Mouse (Mus musculus): ENCODE data around the gene Herc3. TPM values are rescaled to one million over a fixed set of nuclear protein-coding genes. Genes with fewer than 3 reads are reported as not detected.
A peak's percentile ranks its signal among the peaks of the same experiment; 100 is the strongest.

The Herc3 gene
- polyA plus RNA-seq, 1 experiment from 2014 or later: 58.2 TPM

GRCm38 (mm10) chr6:58882271-58882670 lies 51.0 kb downstream of the Herc3 start:
- no peaks in the 10 kb centered on the region for H3K9me3 ChIP-seq (ENCODE audit: control insufficient read depth, low read length)
- H3K4me3 ChIP-seq (ENCODE audit: control insufficient read depth in 1 of 2, insufficient read depth in 1 of 2, low read depth in 1 of 2, low read length in 2 of 2): no peak overlapping the region
- H3K27ac ChIP-seq (replicated peaks in 1 of 2; ENCODE audit: control insufficient read depth in 1 of 2, insufficient read depth in 1 of 2, low read depth in 2 of 2, low read length in 2 of 2): no peak overlapping the region
- no peak overlapping the region for H3K4me2 ChIP-seq (ENCODE audit: low read length)
- peaks cover 0 to 4% of the 10 kb centered on the region in 2 experiments; a peak in 1 of 4 replicates for H3K4me1 ChIP-seq (ENCODE audit: control insufficient read depth in 2 of 2, insufficient read depth in 2 of 2, low read length in 2 of 2)
- ATAC-seq (ENCODE audit: insufficient number of reproducible peaks, insufficient read depth, low FRiP score, low read depth): no peak
- 77% methylated on average over 6 of the region's 6 CpGs for WGBS
- H3K9ac ChIP-seq (ENCODE audit: low read length): no peak overlapping the region
- H3K36me3 ChIP-seq (ENCODE audit: control insufficient read depth, insufficient read depth, low read length): peaks cover 69% of the 10 kb centered on the region
- H3K27me3 ChIP-seq (ENCODE audit: control insufficient read depth, insufficient read depth, low read length): no peaks in the 10 kb centered on the region

GRCm38 (mm10) chr6:58889917-58890316 lies 58.7 kb downstream of the Herc3 start:
- Histone ChIP-seq H3K36me3 (ENCODE audit: control insufficient read depth, insufficient read depth, low read length) (peaks cover 91% of the 10 kb centered on the region), H3K9me3 (ENCODE audit: control insufficient read depth, low read length) (no peaks in the 10 kb centered on the region)

DNA sequence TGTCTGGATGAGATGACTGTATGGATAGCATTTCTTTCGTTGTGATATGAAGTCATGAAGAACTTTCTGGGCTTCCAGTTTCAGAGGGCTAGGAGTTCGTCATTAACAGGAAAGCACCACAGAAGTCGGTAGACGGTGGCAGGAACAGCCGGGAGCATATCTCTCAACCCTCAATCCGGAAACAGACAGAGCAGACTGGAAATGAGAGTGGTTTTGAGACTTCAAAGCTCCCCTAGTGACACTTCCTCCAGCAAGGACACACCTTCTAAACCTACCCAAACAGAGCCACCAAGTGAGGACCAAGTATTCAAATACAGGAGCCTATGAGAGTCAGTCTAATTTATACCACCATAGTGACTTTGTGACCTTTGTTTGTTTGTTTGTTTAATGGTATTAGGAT lies 62.0 kb downstream of the Herc3 start:
- Histone ChIP-seq H3K4me1 (ENCODE audit: control insufficient read depth in 2 of 2, insufficient read depth in 2 of 2, low read length in 2 of 2) (peaks cover 0 to 7% of the 10 kb centered on the region in 2 experiments; a peak in 2 of 4 replicates), H3K27ac (replicated peaks in 1 of 2; ENCODE audit: control insufficient read depth in 1 of 2, insufficient read depth in 1 of 2, low read depth in 2 of 2, low read length in 2 of 2) (no peak overlapping the region), H3K4me2 (ENCODE audit: low read length) (no peak overlapping the region), H3K9ac (ENCODE audit: low read length) (no peak overlapping the region), H3K27me3 (ENCODE audit: control insufficient read depth, insufficient read depth, low read length) (no peaks in the 10 kb centered on the region), H3K9me3 (ENCODE audit: control insufficient read depth, low read length) (no peaks in the 10 kb centered on the region), H3K4me3 (ENCODE audit: control insufficient read depth in 1 of 2, insufficient read depth in 1 of 2, low read depth in 1 of 2, low read length in 2 of 2) (no peak overlapping the region), H3K36me3 (ENCODE audit: control insufficient read depth, insufficient read depth, low read length) (peaks cover 88% of the 10 kb centered on the region)
- 72% methylated on average over 6 of the region's 6 CpGs for WGBS
- no peak for ATAC-seq (ENCODE audit: insufficient number of reproducible peaks, insufficient read depth, low FRiP score, low read depth)

More at GRCm38 (mm10) chr6:58889917-58890316, 58.7 kb downstream of the Herc3 start:
- Histone ChIP-seq H3K27me3 (ENCODE audit: control insufficient read depth, insufficient read depth, low read length) (no peaks in the 10 kb centered on the region), H3K4me1 (ENCODE audit: control insufficient read depth in 2 of 2, insufficient read depth in 2 of 2, low read length in 2 of 2) (no peaks in the 10 kb centered on the region), H3K4me2 (ENCODE audit: low read length) (no peak overlapping the region), H3K9ac (ENCODE audit: low read length) (no peak overlapping the region), H3K4me3 (ENCODE audit: control insufficient read depth in 1 of 2, insufficient read depth in 1 of 2, low read depth in 1 of 2, low read length in 2 of 2) (no peak overlapping the region), H3K27ac (replicated peaks in 1 of 2; ENCODE audit: control insufficient read depth in 1 of 2, insufficient read depth in 1 of 2, low read depth in 2 of 2, low read length in 2 of 2) (no peak overlapping the region)
- ATAC-seq (ENCODE audit: insufficient number of reproducible peaks, insufficient read depth, low FRiP score, low read depth): no peak
- 91% methylated on average over 3 of the region's 3 CpGs for WGBS

- Histone ChIP-seq H3K4me1 (ENCODE audit: control insufficient read depth in 2 of 2, insufficient read depth in 2 of 2, low read length in 2 of 2) (peaks cover 0 to 7% of the 10 kb centered on the region in 2 experiments; a peak in 2 of 4 replicates), H3K9me3 (ENCODE audit: control insufficient read depth, low read length) (no peaks in the 10 kb centered on the region), H3K36me3 (ENCODE audit: control insufficient read depth, insufficient read depth, low read length) (peaks cover 71% of the 10 kb centered on the region), H3K27ac (replicated peaks in 1 of 2; ENCODE audit: control insufficient read depth in 1 of 2, insufficient read depth in 1 of 2, low read depth in 2 of 2, low read length in 2 of 2) (no peak overlapping the region), H3K9ac (ENCODE audit: low read length) (no peak overlapping the region), H3K4me3 (ENCODE audit: control insufficient read depth in 1 of 2, insufficient read depth in 1 of 2, low read depth in 1 of 2, low read length in 2 of 2) (no peak overlapping the region), H3K27me3 (ENCODE audit: control insufficient read depth, insufficient read depth, low read length) (no peaks in the 10 kb centered on the region), H3K4me2 (ENCODE audit: low read length) (no peak overlapping the region)
- WGBS: 95% methylated on average over 4 of the region's 4 CpGs
- no peak for ATAC-seq (ENCODE audit: insufficient number of reproducible peaks, insufficient read depth, low FRiP score, low read depth)
Measured at GRCm38 (mm10) chr6:58894994-58895393, 63.7 kb downstream of the Herc3 start.

DNA sequence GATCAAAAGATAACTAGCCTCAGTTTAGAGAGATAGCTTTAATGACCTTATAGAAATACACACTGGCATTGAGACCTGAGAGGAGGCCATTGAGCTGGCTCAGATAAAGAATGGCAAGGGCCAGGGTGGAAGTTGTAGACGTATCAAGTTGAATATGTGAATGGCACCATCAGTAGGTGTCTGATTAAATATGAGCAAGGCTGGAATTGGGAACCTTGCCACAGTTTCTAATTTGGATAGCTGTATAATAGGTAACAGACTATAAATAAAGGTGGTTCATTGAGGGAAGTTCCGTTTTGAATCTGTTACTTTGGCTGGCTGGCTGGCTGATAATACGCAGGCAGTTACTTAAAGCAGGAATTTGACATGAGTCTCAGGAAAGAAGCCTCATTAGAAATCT lies 65.4 kb downstream of the Herc3 start:
- no peaks in the 10 kb centered on the region for H3K9me3 ChIP-seq (ENCODE audit: control insufficient read depth, low read length)
- no peak for ATAC-seq (ENCODE audit: insufficient number of reproducible peaks, insufficient read depth, low FRiP score, low read depth)
- H3K36me3 ChIP-seq (ENCODE audit: control insufficient read depth, insufficient read depth, low read length): peaks cover 66% of the 10 kb centered on the region
- no peaks in the 10 kb centered on the region for H3K27me3 ChIP-seq (ENCODE audit: control insufficient read depth, insufficient read depth, low read length)
- H3K9ac ChIP-seq (ENCODE audit: low read length): no peak overlapping the region
- no peak overlapping the region for H3K4me2 ChIP-seq (ENCODE audit: low read length)
- H3K4me3 ChIP-seq (ENCODE audit: control insufficient read depth in 1 of 2, insufficient read depth in 1 of 2, low read depth in 1 of 2, low read length in 2 of 2): no peak overlapping the region
- WGBS: 39% methylated on average over 3 of the region's 3 CpGs
- H3K4me1 ChIP-seq (ENCODE audit: control insufficient read depth in 2 of 2, insufficient read depth in 2 of 2, low read length in 2 of 2): peaks cover 0 to 7% of the 10 kb centered on the region in 2 experiments; a peak in 2 of 4 replicates
- H3K27ac ChIP-seq (replicated peaks in 1 of 2; ENCODE audit: control insufficient read depth in 1 of 2, insufficient read depth in 1 of 2, low read depth in 2 of 2, low read length in 2 of 2): peak overlapping the region in 1 of 2 experiments; percentile 59; a peak in 2 of 4 replicates

DNA sequence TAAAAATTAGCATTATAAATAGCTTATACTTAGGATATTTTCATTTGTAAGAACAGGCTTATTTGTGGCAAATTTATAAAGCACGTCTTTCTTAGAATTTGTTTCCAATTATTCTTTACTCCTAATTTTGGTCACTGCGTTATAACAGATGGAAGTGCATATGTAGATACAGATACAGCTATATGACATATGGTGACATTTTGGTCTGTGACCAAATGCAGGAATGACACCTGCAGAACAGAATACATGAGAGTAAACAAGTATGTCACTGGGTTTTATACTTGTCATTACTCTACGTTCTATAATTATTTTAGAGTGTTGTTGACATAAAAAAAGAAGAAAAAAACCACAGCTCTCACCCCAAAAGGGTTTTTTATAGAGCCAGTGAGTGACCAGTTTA lies 67.8 kb downstream of the Herc3 start:
- 94% methylated on average over 3 of the region's 3 CpGs for WGBS
- no peaks in the 10 kb centered on the region for H3K9me3 ChIP-seq (ENCODE audit: control insufficient read depth, low read length)
- H3K4me1 ChIP-seq (ENCODE audit: control insufficient read depth in 2 of 2, insufficient read depth in 2 of 2, low read length in 2 of 2): peaks cover 0 to 7% of the 10 kb centered on the region in 2 experiments; a peak in 2 of 4 replicates
- H3K9ac ChIP-seq (ENCODE audit: low read length): no peak overlapping the region
- ATAC-seq (ENCODE audit: insufficient number of reproducible peaks, insufficient read depth, low FRiP score, low read depth): no peak
- H3K27ac ChIP-seq (replicated peaks in 1 of 2; ENCODE audit: control insufficient read depth in 1 of 2, insufficient read depth in 1 of 2, low read depth in 2 of 2, low read length in 2 of 2): no peak overlapping the region
- H3K36me3 ChIP-seq (ENCODE audit: control insufficient read depth, insufficient read depth, low read length): peaks cover 42% of the 10 kb centered on the region
- no peak overlapping the region for H3K4me3 ChIP-seq (ENCODE audit: control insufficient read depth in 1 of 2, insufficient read depth in 1 of 2, low read depth in 1 of 2, low read length in 2 of 2)
- no peak overlapping the region for H3K4me2 ChIP-seq (ENCODE audit: low read length)
- H3K27me3 ChIP-seq (ENCODE audit: control insufficient read depth, insufficient read depth, low read length): no peaks in the 10 kb centered on the region

GRCm38 (mm10) chr6:58900536-58900935 lies 69.3 kb downstream of the Herc3 start:
- peaks cover 34% of the 10 kb centered on the region for H3K36me3 ChIP-seq (ENCODE audit: control insufficient read depth, insufficient read depth, low read length)
- H3K9me3 ChIP-seq (ENCODE audit: control insufficient read depth, low read length): no peaks in the 10 kb centered on the region
- peaks cover 0 to 7% of the 10 kb centered on the region in 2 experiments; a peak in 2 of 4 replicates for H3K4me1 ChIP-seq (ENCODE audit: control insufficient read depth in 2 of 2, insufficient read depth in 2 of 2, low read length in 2 of 2)
- no peak overlapping the region for H3K4me3 ChIP-seq (ENCODE audit: control insufficient read depth in 1 of 2, insufficient read depth in 1 of 2, low read depth in 1 of 2, low read length in 2 of 2)
- H3K27me3 ChIP-seq (ENCODE audit: control insufficient read depth, insufficient read depth, low read length): no peaks in the 10 kb centered on the region
- ATAC-seq (ENCODE audit: insufficient number of reproducible peaks, insufficient read depth, low FRiP score, low read depth): no peak
- H3K4me2 ChIP-seq (ENCODE audit: low read length): no peak overlapping the region
- no peak overlapping the region for H3K27ac ChIP-seq (replicated peaks in 1 of 2; ENCODE audit: control insufficient read depth in 1 of 2, insufficient read depth in 1 of 2, low read depth in 2 of 2, low read length in 2 of 2)
- no peak overlapping the region for H3K9ac ChIP-seq (ENCODE audit: low read length)
- WGBS: 90% methylated on average over 7 of the region's 7 CpGs

DNA sequence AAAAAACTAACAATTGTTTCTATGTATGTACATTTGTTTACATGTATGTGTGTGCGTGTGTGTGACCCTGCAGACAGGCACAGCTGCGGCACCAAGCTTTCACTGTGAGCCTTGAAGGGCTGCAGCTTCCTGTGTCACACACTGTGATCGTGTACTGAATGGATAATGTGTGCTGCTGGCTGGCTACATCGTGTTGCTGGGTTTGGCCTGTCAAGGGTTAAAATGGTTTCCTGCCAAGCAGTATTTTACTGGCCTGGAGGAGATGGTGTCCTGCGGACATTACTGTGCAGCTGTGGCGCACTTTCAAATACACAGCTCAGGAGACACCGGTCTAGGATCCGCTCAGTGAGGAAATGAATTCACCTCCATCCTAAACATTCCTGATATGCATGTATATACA lies 71.9 kb downstream of the Herc3 start:
- H3K4me2 ChIP-seq (ENCODE audit: low read length): no peak overlapping the region

More for the DNA sequence above, 71.9 kb downstream of the Herc3 start:
- WGBS: 59% methylated on average over 8 of the region's 8 CpGs
- peaks cover 39% of the 10 kb centered on the region for H3K36me3 ChIP-seq (ENCODE audit: control insufficient read depth, insufficient read depth, low read length)
- H3K9me3 ChIP-seq (ENCODE audit: control insufficient read depth, low read length): peaks cover 16% of the 10 kb centered on the region
- no peak for ATAC-seq (ENCODE audit: insufficient number of reproducible peaks, insufficient read depth, low FRiP score, low read depth)
- H3K27me3 ChIP-seq (ENCODE audit: control insufficient read depth, insufficient read depth, low read length): no peaks in the 10 kb centered on the region
- no peak overlapping the region for H3K4me3 ChIP-seq (ENCODE audit: control insufficient read depth in 1 of 2, insufficient read depth in 1 of 2, low read depth in 1 of 2, low read length in 2 of 2)
- peaks cover 0 to 2% of the 10 kb centered on the region in 2 experiments; a peak in 1 of 4 replicates for H3K4me1 ChIP-seq (ENCODE audit: control insufficient read depth in 2 of 2, insufficient read depth in 2 of 2, low read length in 2 of 2)
- 0 out of 4 replicates have a peak overlapping the region, but pooled peaks of 1 of the 2 experiments have one; percentile 6 for H3K27ac ChIP-seq (replicated peaks in 1 of 2; ENCODE audit: control insufficient read depth in 1 of 2, insufficient read depth in 1 of 2, low read depth in 2 of 2, low read length in 2 of 2)
- H3K9ac ChIP-seq (ENCODE audit: low read length): no peak overlapping the region
